Mouse (Mus musculus) spleen, adult 2 months (tissue): ENCODE results near the gene Abca15.

Source experiments
- CTCF ChIP-seq: fragments of 200-500 bp; IDR thresholded peaks from 2 replicates; pipeline ENCODE4 v1.5.1; 2011; ENCODE audit warnings: mild to moderate bottlenecking, inconsistent platforms; ENCODE audit not compliant: insufficient read depth, insufficient read length, insufficient replicate concordance; ENCODE audit errors: extremely low read depth
- POLR2A ChIP-seq: fragments of 200-500 bp; IDR thresholded peaks from 2 replicates; pipeline ENCODE4 v1.6.1; 2011; ENCODE audit warnings: low read depth, low read length, inconsistent platforms

GRCm38 (mm10) chr7:120327220-120328073, 1.0 kb upstream of the Abca15 start:
- TF ChIP-seq CTCF (no peak), POLR2A (no peak)
